Mouse (Mus musculus) liver, adult 2 months (tissue): ENCODE data around the gene Slc22a23. TPM values are rescaled to one million over a fixed set of nuclear protein-coding genes. Genes with fewer than 3 reads are reported as not detected.

Experiments used
- DNase-seq: peaks from one replicate; pipeline ENCODE4 v3.0.0-alpha.2; 2011; ENCODE audit warnings: low read depth, low spot score; ENCODE audit errors: extremely low read depth
- H3K27ac ChIP-seq: fragments of 200-500 bp; replicated peaks from 2 replicates; pipeline ENCODE4 v1.5.1; 2012; ENCODE audit warnings: low read depth, mild to moderate bottlenecking, control low read depth, inconsistent platforms, low read length; ENCODE audit not compliant: insufficient read depth
- H3K27me3 ChIP-seq: fragments of 200-500 bp; 2 replicates; pipeline ENCODE4 v1.6.1; 2012; ENCODE audit warnings: mild to moderate bottlenecking, moderate library complexity, low read length, inconsistent platforms; ENCODE audit not compliant: control insufficient read depth, insufficient read depth
- H3K36me3 ChIP-seq: fragments of 200-500 bp; 2 replicates; pipeline ENCODE4 v1.6.1; 2012; ENCODE audit warnings: low read length, inconsistent platforms; ENCODE audit not compliant: control insufficient read depth, insufficient read depth
- H3K4me1 ChIP-seq: fragments of 200-500 bp; 2 replicates; pipeline ENCODE4 v1.6.1; 2011; ENCODE audit warnings: low read length; ENCODE audit not compliant: control insufficient read depth, insufficient read depth
- H3K4me3 ChIP-seq: fragments of 200-500 bp; 2 replicates; pipeline ENCODE4 v1.5.1; 2011; ENCODE audit warnings: low read depth, mild to moderate bottlenecking, control low read depth, low read length, moderate library complexity; ENCODE audit not compliant: insufficient read depth
- H3K79me2 ChIP-seq: fragments of 200-500 bp; 2 replicates; pipeline ENCODE4 v1.6.1; 2012; ENCODE audit warnings: inconsistent platforms, mild to moderate bottlenecking, low read length, moderate library complexity; ENCODE audit not compliant: control insufficient read depth, insufficient read depth
- H3K9ac ChIP-seq: fragments of 200-500 bp; 2 replicates; pipeline ENCODE4 v1.6.1; 2012; ENCODE audit warnings: low read depth, mild to moderate bottlenecking, control low read depth, inconsistent platforms, low read length
- CTCF ChIP-seq: fragments of 200-500 bp; IDR thresholded peaks from 2 replicates; pipeline ENCODE4 v1.5.1; 2011; ENCODE audit warnings: low read depth, low read length, control low read depth
- POLR2A ChIP-seq: fragments of 200-500 bp; IDR thresholded peaks from 2 replicates; pipeline ENCODE4 v1.6.1; 2011; ENCODE audit warnings: low read length, control low read depth; ENCODE audit not compliant: insufficient read depth; ENCODE audit errors: extremely low read depth
- WGBS: fragments of 180-500 bp; shearing (Covaris S2); methylation state at CpG from one replicate; pipeline ENCODE4 v1.1.7; 2018; 5-methylcytosine and 5-hydroxymethylcytosine counted together
- polyA plus RNA-seq: library from polyadenylated mRNA; depleted of rRNA; stranded (reverse); fragments of >200 nt; gene quantifications from 2 replicates; pipeline ENCODE4 v1.2.3, GENCODE M21; 2012
- total RNA-seq: library from RNA; depleted of rRNA; stranded (reverse); fragments of >200 nt; gene quantifications from 2 replicates; pipeline ENCODE4 v1.2.3, GENCODE M21; 2014

The Slc22a23 gene
- total and polyA plus RNA-seq, 2 experiments, result 31.6 to 50.6 TPM

DNA sequence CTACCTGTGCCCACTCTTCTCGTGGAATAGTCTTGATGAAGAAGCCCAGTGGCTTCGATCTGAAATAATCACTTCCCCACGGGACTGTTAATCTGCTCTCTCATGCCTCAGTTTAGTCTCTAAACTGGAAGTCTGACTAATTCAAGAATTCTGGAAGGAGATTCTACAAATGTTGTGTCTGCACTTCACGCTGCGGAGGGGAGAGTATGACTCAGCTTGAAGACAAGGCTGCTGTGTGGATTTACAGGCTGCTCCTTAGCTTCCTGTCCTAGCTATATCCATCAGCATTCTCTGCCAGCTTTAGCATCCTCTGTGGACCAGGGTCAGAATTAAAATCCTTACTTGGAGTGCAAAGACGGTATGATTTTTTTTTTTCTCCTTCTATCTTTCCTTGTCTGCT lies 112.0 kb downstream of the Slc22a23 start:
- Histone ChIP-seq H3K4me1 (peaks cover 16% of the 10 kb centered on the region), H3K4me3 (no peak overlapping the region), H3K27me3 (no peaks in the 10 kb centered on the region), H3K79me2 (peaks cover 28% of the 10 kb centered on the region; the same call in 1 of the 2 replicates), H3K9ac (no peak overlapping the region), H3K36me3 (no peaks in the 10 kb centered on the region), H3K27ac (no peak overlapping the region)
- no peak for TF ChIP-seq POLR2A
- no peak for TF ChIP-seq CTCF
- DNase-seq, result no peak
- WGBS, result 76% methylated on average over 6 of the region's 6 CpGs

DNA sequence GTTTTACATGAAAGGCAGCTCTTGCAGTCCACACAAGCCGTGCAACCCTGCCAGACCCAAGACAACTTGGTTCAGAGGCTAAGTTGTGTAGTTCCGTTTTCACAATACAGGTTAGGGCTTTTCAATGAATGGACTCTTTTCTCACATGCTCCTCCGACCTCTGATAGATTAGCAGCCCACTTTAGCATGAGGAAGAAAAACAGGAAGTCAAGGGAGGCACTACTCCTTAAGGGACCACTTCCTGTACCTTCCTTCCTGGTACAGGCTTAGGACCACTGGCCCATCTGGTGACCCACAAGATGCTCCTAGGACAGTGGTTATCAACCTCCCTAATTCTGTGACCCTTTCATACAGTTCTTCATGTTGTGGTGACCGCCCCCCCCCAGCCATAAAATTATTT lies 116.1 kb downstream of the Slc22a23 start:
- no peaks in the 10 kb centered on the region for H3K36me3 ChIP-seq
- H3K27me3 ChIP-seq, result no peaks in the 10 kb centered on the region
- TF ChIP-seq CTCF, result no peak
- H3K4me1 ChIP-seq, result peaks cover 22% of the 10 kb centered on the region
- H3K4me3 ChIP-seq, result no peak overlapping the region
- DNase-seq, result no peak
- peak overlapping the region; percentile 1; the same call in 1 of the 2 replicates for H3K27ac ChIP-seq
- H3K79me2 ChIP-seq, result peaks cover 18% of the 10 kb centered on the region; the same call in 1 of the 2 replicates
- WGBS, result 35% methylated on average over 4 of the region's 4 CpGs
- H3K9ac ChIP-seq, result peak overlapping the region; percentile 15; the same call in 1 of the 2 replicates

DNA sequence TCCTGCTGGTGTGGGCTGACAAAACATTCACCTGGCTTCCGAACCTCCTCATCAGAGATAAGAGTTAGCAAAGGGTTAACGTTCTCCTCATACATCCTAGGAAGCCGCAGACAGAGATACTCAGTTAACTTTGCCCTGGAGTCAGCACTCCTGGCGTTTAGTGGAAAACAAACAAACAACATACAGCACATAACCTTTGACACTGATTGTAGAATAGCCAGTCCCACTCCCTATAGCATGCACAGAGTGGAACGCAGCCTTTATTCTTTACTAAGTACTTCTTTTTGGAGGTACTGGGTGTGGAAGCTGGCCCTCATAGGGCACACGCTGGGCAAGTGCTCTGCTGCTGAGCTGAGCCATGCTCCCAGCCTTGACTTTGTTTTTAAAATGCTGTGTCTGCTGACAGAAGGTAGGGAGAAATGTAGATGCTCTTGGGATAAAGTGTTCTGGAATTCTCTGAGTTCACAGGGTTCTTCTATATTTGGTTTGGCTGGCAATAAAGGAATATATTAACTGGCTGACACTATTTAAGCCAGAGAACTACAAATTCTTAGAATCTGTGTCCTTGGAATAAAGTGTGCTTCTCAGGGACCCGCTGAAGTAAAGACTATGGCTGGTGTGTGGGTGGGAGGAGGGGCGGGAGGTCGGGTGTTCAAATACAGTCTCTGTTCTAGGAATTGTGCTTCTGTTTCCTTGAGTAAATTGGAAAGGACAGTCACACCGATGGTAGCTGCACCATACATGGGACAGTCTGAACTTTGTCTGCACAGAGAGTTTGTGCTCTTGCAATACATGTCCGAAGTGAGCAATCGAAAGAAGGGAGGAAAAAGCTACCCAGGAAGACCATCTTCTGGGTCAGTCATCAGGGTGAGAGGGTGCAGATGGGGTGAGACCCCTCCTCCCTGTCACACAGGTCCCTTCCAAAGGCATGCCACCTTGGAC lies 117.0 kb downstream of the Slc22a23 start:
- WGBS, result 14% methylated on average over 12 of the region's 12 CpGs
- H3K27me3 ChIP-seq, result no peaks in the 10 kb centered on the region
- no peak overlapping the region for H3K4me3 ChIP-seq
- TF ChIP-seq CTCF (no peak), POLR2A (no peak)
- peaks cover 13% of the 10 kb centered on the region; the same call in 1 of the 2 replicates for H3K79me2 ChIP-seq
- peak overlapping the region; percentile 60; the same call in 1 of the 2 replicates for H3K9ac ChIP-seq
- peak overlapping the region; percentile 98 for H3K27ac ChIP-seq
- no peaks in the 10 kb centered on the region for H3K36me3 ChIP-seq
- DNase-seq, result peak; percentile 69
- peaks cover 27% of the 10 kb centered on the region for H3K4me1 ChIP-seq

DNA sequence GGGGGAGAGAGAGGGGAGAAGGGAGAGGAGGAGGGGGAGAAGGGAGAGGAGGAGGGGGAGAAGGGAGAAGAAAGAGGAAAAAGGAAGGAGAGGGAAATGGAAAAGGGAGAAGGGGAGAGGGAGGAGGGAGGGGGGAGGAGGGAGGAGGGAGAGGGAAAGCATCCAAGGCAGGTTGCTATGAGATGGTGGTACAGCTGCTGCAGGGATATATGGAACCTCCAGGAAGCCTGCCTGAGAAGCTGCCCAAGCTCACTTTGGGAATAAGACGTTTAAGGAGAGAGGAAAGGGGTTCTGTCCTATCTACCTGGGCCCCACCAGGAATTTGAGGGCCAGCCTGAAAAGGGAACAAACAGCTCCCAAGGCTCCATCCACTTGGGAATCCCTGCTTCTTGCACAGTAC lies 118.0 kb downstream of the Slc22a23 start:
- Histone ChIP-seq H3K4me1 (peaks cover 29% of the 10 kb centered on the region), H3K36me3 (no peaks in the 10 kb centered on the region), H3K9ac (no peak overlapping the region), H3K27me3 (no peaks in the 10 kb centered on the region), H3K27ac (no peak overlapping the region), H3K79me2 (peaks cover 18% of the 10 kb centered on the region; the same call in 1 of the 2 replicates), H3K4me3 (no peak overlapping the region)
- no peak for DNase-seq
- TF ChIP-seq CTCF, result no peak
- no peak for TF ChIP-seq POLR2A
- 57% methylated on average over 1 of the region's 1 CpGs for WGBS

DNA sequence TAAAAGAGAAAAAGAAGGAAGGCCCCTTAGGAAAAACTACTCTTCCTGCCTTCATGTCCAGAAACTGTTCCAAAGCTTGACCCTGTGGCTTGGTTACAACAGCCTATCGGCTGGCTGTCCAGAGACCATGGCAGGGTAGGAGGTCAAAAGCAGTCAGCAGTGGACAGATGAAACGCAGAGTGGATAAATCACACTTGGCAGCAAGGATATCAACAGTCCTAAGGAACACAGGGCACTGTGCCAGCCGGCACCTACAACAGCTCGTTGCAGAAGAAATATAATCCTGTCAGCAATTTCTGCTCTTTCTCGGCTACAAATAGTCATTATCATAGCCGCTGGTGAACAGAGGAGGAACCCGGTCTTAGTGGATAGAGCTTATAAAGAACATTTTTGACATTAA lies 122.0 kb downstream of the Slc22a23 start:
- Histone ChIP-seq H3K79me2 (peaks cover 18% of the 10 kb centered on the region; the same call in 1 of the 2 replicates), H3K9ac (no peak overlapping the region; the same call in 1 of the 2 replicates), H3K27me3 (no peaks in the 10 kb centered on the region), H3K27ac (peak overlapping the region; percentile 21; the same call in 1 of the 2 replicates), H3K4me3 (no peak overlapping the region), H3K36me3 (peaks cover 14% of the 10 kb centered on the region; the same call in 1 of the 2 replicates), H3K4me1 (peaks cover 14% of the 10 kb centered on the region)
- peak; percentile 97 for DNase-seq
- WGBS, result 3% methylated on average over 7 of the region's 7 CpGs
- TF ChIP-seq CTCF (no peak), POLR2A (no peak)

DNA sequence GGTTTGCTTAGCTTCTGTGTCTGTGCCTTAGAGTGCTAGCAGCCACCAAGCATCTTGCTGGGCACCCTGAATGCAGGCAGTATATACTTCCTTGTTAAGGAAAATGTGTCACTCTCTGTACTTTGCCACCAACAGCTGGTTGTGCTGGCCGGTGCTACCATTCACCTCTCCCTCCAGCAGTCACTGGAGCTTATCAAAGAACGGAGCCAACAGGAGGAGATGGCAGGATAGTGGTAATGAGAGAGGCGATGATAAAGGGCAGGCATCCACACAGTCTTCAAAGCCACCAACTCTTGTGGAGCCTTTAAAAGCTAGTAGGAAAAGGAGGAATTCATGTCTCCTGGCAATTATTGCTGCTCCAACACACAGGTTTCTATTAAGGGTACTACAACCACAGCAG lies 125.3 kb downstream of the Slc22a23 start:
- no peak for DNase-seq
- H3K9ac ChIP-seq, result no peak overlapping the region
- 87% methylated on average over 3 of the region's 3 CpGs for whole genome bisulfite sequencing
- no peaks in the 10 kb centered on the region for H3K27me3 ChIP-seq
- no peak overlapping the region for H3K4me3 ChIP-seq
- H3K27ac ChIP-seq, result no peak overlapping the region
- H3K4me1 ChIP-seq, result peaks cover 8% of the 10 kb centered on the region
- no peak for TF ChIP-seq POLR2A
- no peak for TF ChIP-seq CTCF
- H3K79me2 ChIP-seq, result peaks cover 16% of the 10 kb centered on the region; the same call in 1 of the 2 replicates
- H3K36me3 ChIP-seq, result peaks cover 14% of the 10 kb centered on the region; the same call in 1 of the 2 replicates
